Mouse (Mus musculus): ENCODE results near the gene Crim1.

The Crim1 gene

GRCm38 (mm10) chr17:78199626-78200560 is at the start of gene Crim1:
Gene Crim1 (plus strand): TSS chr17:78200248.
- peak; percentile 81 for DNase-seq

GRCm38 (mm10) chr17:78151479-78152282 is 48.4 kb upstream of the Crim1 start:
- no peak for DNase-seq

GRCm38 (mm10) chr17:78163278-78163677 is 36.8 kb upstream of the Crim1 start:
- peak; percentile 25 for DNase-seq

- no peak for DNase-seq
Measured at GRCm38 (mm10) chr17:78163724-78164236, 36.3 kb upstream of the Crim1 start.

GRCm38 (mm10) chr17:78165855-78166254 is 34.2 kb upstream of the Crim1 start:
- DNase-seq = no peak

GRCm38 (mm10) chr17:78166566-78166965 is 33.5 kb upstream of the Crim1 start:
- no peak for DNase-seq

- no peak for DNase-seq
Measured at GRCm38 (mm10) chr17:78172371-78172770, 27.7 kb upstream of the Crim1 start.

- no peak for DNase-seq
Measured at GRCm38 (mm10) chr17:78180766-78181165, 19.3 kb upstream of the Crim1 start.

GRCm38 (mm10) chr17:78196184-78196583 is 3.9 kb upstream of the Crim1 start:
- no peak for DNase-seq

- peak; percentile 61 for DNase-seq
Measured at GRCm38 (mm10) chr17:78197111-78197510, 2.9 kb upstream of the Crim1 start.

GRCm38 (mm10) chr17:78198140-78198539 is 1.9 kb upstream of the Crim1 start:
- no peak for DNase-seq

- DNase-seq = no peak
Measured at GRCm38 (mm10) chr17:78198820-78199219, 1.2 kb upstream of the Crim1 start.

GRCm38 (mm10) chr17:78199231-78199625 is 820 bp upstream of the Crim1 start:
- no peak for DNase-seq

- no peak for DNase-seq
Measured at GRCm38 (mm10) chr17:78200561-78201220, 643 bp downstream of the Crim1 start.

- no peak for DNase-seq
Measured at GRCm38 (mm10) chr17:78201221-78202058, 1.4 kb downstream of the Crim1 start.

GRCm38 (mm10) chr17:78202221-78202620 is 2.2 kb downstream of the Crim1 start:
- no peak for DNase-seq

GRCm38 (mm10) chr17:78202756-78203155 is 2.7 kb downstream of the Crim1 start:
- DNase-seq = no peak

- no peak for DNase-seq
Measured at GRCm38 (mm10) chr17:78203478-78203877, 3.4 kb downstream of the Crim1 start.

- no peak for DNase-seq
Measured at GRCm38 (mm10) chr17:78206421-78206820, 6.4 kb downstream of the Crim1 start.

GRCm38 (mm10) chr17:78207246-78207645 is 7.2 kb downstream of the Crim1 start:
- no peak for DNase-seq

- no peak for DNase-seq
Measured at GRCm38 (mm10) chr17:78208805-78209204, 8.8 kb downstream of the Crim1 start.

- no peak for DNase-seq
Measured at GRCm38 (mm10) chr17:78209646-78210045, 9.6 kb downstream of the Crim1 start.

Data from kidney, adult 11 months (tissue).